Mouse (Mus musculus): ENCODE results near the gene Gata1. TPM values are rescaled to one million over a fixed set of nuclear protein-coding genes. Genes with fewer than 3 reads are reported as not detected.
"Not testable (repeated sequence)": the region's sequence is repeated elsewhere in the genome, so short reads cannot be mapped to it uniquely, and the experiment has no call there.

The Gata1 gene
- polyA plus RNA-seq, 1 experiment from 2014 or later, result 1.5 TPM

GRCm38 (mm10) chrX:7915669-7916068 lies 62.2 kb downstream of the Gata1 start:
- not testable (repeated sequence) for H3K27me3 ChIP-seq (replicated peaks); ATAC-seq (ENCODE audit: low FRiP score, low read depth); H3K4me1 ChIP-seq; H3K4me3 ChIP-seq; H3K27ac ChIP-seq; H3K36me3 ChIP-seq; H3K9me3 ChIP-seq; H3K4me2 ChIP-seq (replicated peaks); H3K9ac ChIP-seq
- WGBS, result 41% methylated on average over 3 of the region's 3 CpGs

- WGBS, result 59% methylated on average over 6 of the region's 6 CpGs
Measured at GRCm38 (mm10) chrX:7910473-7910872, 67.4 kb downstream of the Gata1 start.

More at GRCm38 (mm10) chrX:7910473-7910872, 67.4 kb downstream of the Gata1 start:
- no peak overlapping the region for H3K9ac ChIP-seq
- no peaks in the 10 kb centered on the region for H3K4me1 ChIP-seq
- H3K4me3 ChIP-seq, result no peak overlapping the region
- no peak overlapping the region for H3K4me2 ChIP-seq (replicated peaks)
- no peaks in the 10 kb centered on the region for H3K9me3 ChIP-seq
- H3K36me3 ChIP-seq, result peaks cover 8% of the 10 kb centered on the region; the same call in 1 of the 2 replicates
- H3K27ac ChIP-seq, result no peak overlapping the region
- no peaks in the 10 kb centered on the region for H3K27me3 ChIP-seq (replicated peaks)
- no peak for ATAC-seq (ENCODE audit: low FRiP score, low read depth)

Other genes with a start within 250 kb of the Gata1 start
- gene Praf2, start 249.6 kb downstream of the Gata1 start, polyA plus RNA-seq (2016; fragmentation: Nextera tagmentation; extraction: Ambion mirVana), result 89.2 and 93.6 TPM in 2 replicates
- gene Ccdc120, start 227.2 kb downstream of the Gata1 start, polyA plus RNA-seq (2016; fragmentation: Nextera tagmentation; extraction: Ambion mirVana), result 34.8 and 38.7 TPM in 2 replicates
- gene Tfe3, start 215.5 kb downstream of the Gata1 start, polyA plus RNA-seq (2016; fragmentation: Nextera tagmentation; extraction: Ambion mirVana), result 32.9 and 35.5 TPM in 2 replicates
- 73.3 and 81.4 TPM in 2 replicates for gene Gripap1, start 188.3 kb downstream of the Gata1 start, polyA plus RNA-seq (2016; fragmentation: Nextera tagmentation; extraction: Ambion mirVana)
- 1.5 and 2.3 TPM in 2 replicates for gene Kcnd1, start 155.8 kb downstream of the Gata1 start, polyA plus RNA-seq (2016; fragmentation: Nextera tagmentation; extraction: Ambion mirVana)
- gene Otud5, start 136.7 kb downstream of the Gata1 start, polyA plus RNA-seq (2016; fragmentation: Nextera tagmentation; extraction: Ambion mirVana), result 68.6 and 72.3 TPM in 2 replicates
- gene Pim2, start 99.8 kb downstream of the Gata1 start, polyA plus RNA-seq (2016; fragmentation: Nextera tagmentation; extraction: Ambion mirVana), result 9.3 and 12.8 TPM in 2 replicates
- 35.4 and 36.5 TPM in 2 replicates for gene Slc35a2, start 94.0 kb downstream of the Gata1 start, polyA plus RNA-seq (2016; fragmentation: Nextera tagmentation; extraction: Ambion mirVana)
- gene Pqbp1, start 78.8 kb downstream of the Gata1 start, polyA plus RNA-seq (2016; fragmentation: Nextera tagmentation; extraction: Ambion mirVana), result 179 and 180 TPM in 2 replicates
- gene Timm17b, start 78.7 kb downstream of the Gata1 start, polyA plus RNA-seq (2016; fragmentation: Nextera tagmentation; extraction: Ambion mirVana), result 143 and 147 TPM in 2 replicates
- not detected in 2 replicates for gene Gm10491, start 70.2 kb downstream of the Gata1 start, polyA plus RNA-seq (2016; fragmentation: Nextera tagmentation; extraction: Ambion mirVana)
- gene Gm10490, start 68.5 kb downstream of the Gata1 start, polyA plus RNA-seq (2016; fragmentation: Nextera tagmentation; extraction: Ambion mirVana), result not detected in 2 replicates
- 137 and 142 TPM in 2 replicates for gene Pcsk1n, start 58.2 kb downstream of the Gata1 start, polyA plus RNA-seq (2016; fragmentation: Nextera tagmentation; extraction: Ambion mirVana)
- gene Eras, start 49.5 kb downstream of the Gata1 start, polyA plus RNA-seq (2016; fragmentation: Nextera tagmentation; extraction: Ambion mirVana), result not detected in 2 replicates
- gene Hdac6, start 30.2 kb downstream of the Gata1 start, polyA plus RNA-seq (2016; fragmentation: Nextera tagmentation; extraction: Ambion mirVana), result 56.8 and 60.8 TPM in 2 replicates
- gene Glod5, start 40.4 kb upstream of the Gata1 start, polyA plus RNA-seq (2016; fragmentation: Nextera tagmentation; extraction: Ambion mirVana), result not detected in 2 replicates
- 58.3 and 63.2 TPM in 2 replicates for gene Suv39h1, start 96.7 kb upstream of the Gata1 start, polyA plus RNA-seq (2016; fragmentation: Nextera tagmentation; extraction: Ambion mirVana)
- 0.22 and 0.23 TPM in 2 replicates for gene Was, start 112.4 kb upstream of the Gata1 start, polyA plus RNA-seq (2016; fragmentation: Nextera tagmentation; extraction: Ambion mirVana)
- 42.6 and 45.0 TPM in 2 replicates for gene Wdr13, start 154.8 kb upstream of the Gata1 start, polyA plus RNA-seq (2016; fragmentation: Nextera tagmentation; extraction: Ambion mirVana)
- 397 and 400 TPM in 2 replicates for gene Rbm3, start 167.8 kb upstream of the Gata1 start, polyA plus RNA-seq (2016; fragmentation: Nextera tagmentation; extraction: Ambion mirVana)
- 15.1 and 16.5 TPM in 2 replicates for gene Tbc1d25, start 198.1 kb upstream of the Gata1 start, polyA plus RNA-seq (2016; fragmentation: Nextera tagmentation; extraction: Ambion mirVana)
- gene Ebp, start 215.4 kb upstream of the Gata1 start, polyA plus RNA-seq (2016; fragmentation: Nextera tagmentation; extraction: Ambion mirVana), result 33.0 and 36.0 TPM in 2 replicates
- 32.3 and 36.2 TPM in 2 replicates for gene Porcn, start 228.5 kb upstream of the Gata1 start, polyA plus RNA-seq (2016; fragmentation: Nextera tagmentation; extraction: Ambion mirVana)